Mouse (Mus musculus): Measurements from ENCODE around the gene Fbxo4.
A peak's percentile ranks its signal among the peaks of the same experiment; 100 is the strongest.

Fbxo4 gene

GRCm38 (mm10) chr15:3979061-3979848, at the start of gene Fbxo4:
TSS of gene Fbxo4 (minus strand) at chr15:3979573.
- peak; percentile 86 for DNase-seq

- DNase-seq: no peak
These were observed 49.6 kb upstream of the Fbxo4 start for GRCm38 (mm10) chr15:4028960-4029359.

GRCm38 (mm10) chr15:4028411-4028700, 49.0 kb upstream of the Fbxo4 start:
- no peak for DNase-seq

- DNase-seq: no peak
These were observed 48.5 kb upstream of the Fbxo4 start for GRCm38 (mm10) chr15:4027671-4028410.

- DNase-seq: peak; percentile 84
These were observed 47.6 kb upstream of the Fbxo4 start for GRCm38 (mm10) chr15:4026831-4027584.

GRCm38 (mm10) chr15:4026231-4026773, 46.9 kb upstream of the Fbxo4 start, which contains the start of gene Oxct1:
TSS of gene Oxct1 (plus strand) at chr15:4026383.
- DNase-seq: peak; percentile 91

- DNase-seq: no peak
These were observed 46.1 kb upstream of the Fbxo4 start for GRCm38 (mm10) chr15:4025508-4025904.

- DNase-seq: no peak
These were observed 45.5 kb upstream of the Fbxo4 start for GRCm38 (mm10) chr15:4024726-4025507.

- no peak for DNase-seq
These were observed 44.4 kb upstream of the Fbxo4 start for GRCm38 (mm10) chr15:4023747-4024146.

- DNase-seq: no peak
These were observed 41.3 kb upstream of the Fbxo4 start for GRCm38 (mm10) chr15:4020711-4021110.

GRCm38 (mm10) chr15:4013873-4014272, 34.5 kb upstream of the Fbxo4 start:
- DNase-seq: no peak

- DNase-seq: no peak
These were observed 21.2 kb upstream of the Fbxo4 start for GRCm38 (mm10) chr15:4000536-4000935.

- no peak for DNase-seq
These were observed 19.8 kb upstream of the Fbxo4 start for GRCm38 (mm10) chr15:3999144-3999543.

- DNase-seq: no peak
These were observed 17.1 kb upstream of the Fbxo4 start for GRCm38 (mm10) chr15:3996267-3997010.

GRCm38 (mm10) chr15:3995448-3996266, 16.3 kb upstream of the Fbxo4 start, which contains the start of gene AW549877:
TSS of gene AW549877 (minus strand) at chr15:3995744.
- peak; percentile 98 for DNase-seq

GRCm38 (mm10) chr15:3994852-3995447, 15.6 kb upstream of the Fbxo4 start:
- no peak for DNase-seq

- DNase-seq: no peak
These were observed 8.6 kb upstream of the Fbxo4 start for GRCm38 (mm10) chr15:3987981-3988380.

GRCm38 (mm10) chr15:3984876-3985275, 5.5 kb upstream of the Fbxo4 start:
- DNase-seq: no peak

GRCm38 (mm10) chr15:3982732-3983131, 3.4 kb upstream of the Fbxo4 start:
- DNase-seq: no peak

- no peak for DNase-seq
These were observed 498 bp upstream of the Fbxo4 start for GRCm38 (mm10) chr15:3979871-3980270.
